Mouse (Mus musculus) MEL-GATA-1-ER (cell line): ENCODE data around the gene Nck2.

Source experiments
- DNase-seq: peaks from one replicate; pipeline ENCODE4 v3.0.0-alpha.2; 2012; ENCODE audit warnings: low read depth; ENCODE audit errors: extremely low read depth

The Nck2 gene

DNA sequence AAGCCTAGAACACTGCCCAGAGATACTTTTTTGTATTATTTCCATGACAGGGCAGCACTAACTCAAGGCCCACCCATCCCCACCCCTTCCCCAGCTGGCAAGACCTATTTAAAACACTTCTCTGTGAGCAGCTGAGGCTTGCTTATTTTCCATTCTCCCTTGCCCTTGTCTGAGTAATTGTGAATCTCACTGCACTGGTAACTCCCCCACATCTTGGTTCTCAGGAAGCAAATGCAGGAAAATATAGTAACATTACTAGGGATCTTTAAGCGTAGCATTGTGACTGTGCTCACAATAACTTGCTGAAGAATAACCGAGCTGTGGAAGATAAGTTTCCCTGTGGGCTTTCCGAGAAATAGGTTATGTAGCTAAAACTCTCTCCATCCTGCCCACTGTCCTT lies 24.6 kb downstream of the Nck2 start:
- DNase-seq: no peak

DNA sequence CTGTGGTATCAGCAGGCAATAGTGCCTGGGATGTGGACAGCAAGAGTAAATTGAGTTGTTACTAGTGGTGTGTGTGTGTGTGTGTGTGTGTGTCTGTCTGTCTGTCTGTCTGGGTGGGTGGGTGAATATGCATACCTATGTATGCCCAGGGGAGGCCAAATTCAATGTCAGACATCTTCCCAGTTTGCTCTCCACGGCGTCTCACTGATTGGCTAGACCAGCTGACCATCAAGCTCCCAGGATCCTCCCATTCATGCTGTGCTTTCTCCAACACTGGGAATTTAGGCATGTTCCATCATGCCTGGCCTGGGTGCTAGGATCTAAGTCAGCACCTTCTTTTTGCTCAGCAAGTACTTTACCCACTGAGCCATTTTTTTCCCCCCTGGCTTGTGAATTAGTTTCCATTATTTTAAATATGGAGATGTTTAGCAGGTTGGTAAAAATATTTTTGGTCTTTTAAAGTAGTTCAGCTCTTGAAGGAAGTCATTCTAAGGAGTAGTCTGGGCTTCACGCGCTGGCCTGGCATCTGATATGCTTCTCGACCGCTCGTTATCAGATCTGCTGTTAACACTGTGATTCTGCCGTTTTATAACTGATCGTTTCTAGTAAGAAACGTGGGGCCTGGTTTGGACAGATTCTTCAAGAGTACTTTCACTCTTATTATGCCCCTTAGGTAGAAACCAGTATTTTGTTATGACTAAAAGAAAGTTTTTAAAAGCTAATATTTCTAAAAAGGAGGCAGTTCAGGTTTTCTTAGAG lies 26.2 kb downstream of the Nck2 start:
- no peak for DNase-seq

DNA sequence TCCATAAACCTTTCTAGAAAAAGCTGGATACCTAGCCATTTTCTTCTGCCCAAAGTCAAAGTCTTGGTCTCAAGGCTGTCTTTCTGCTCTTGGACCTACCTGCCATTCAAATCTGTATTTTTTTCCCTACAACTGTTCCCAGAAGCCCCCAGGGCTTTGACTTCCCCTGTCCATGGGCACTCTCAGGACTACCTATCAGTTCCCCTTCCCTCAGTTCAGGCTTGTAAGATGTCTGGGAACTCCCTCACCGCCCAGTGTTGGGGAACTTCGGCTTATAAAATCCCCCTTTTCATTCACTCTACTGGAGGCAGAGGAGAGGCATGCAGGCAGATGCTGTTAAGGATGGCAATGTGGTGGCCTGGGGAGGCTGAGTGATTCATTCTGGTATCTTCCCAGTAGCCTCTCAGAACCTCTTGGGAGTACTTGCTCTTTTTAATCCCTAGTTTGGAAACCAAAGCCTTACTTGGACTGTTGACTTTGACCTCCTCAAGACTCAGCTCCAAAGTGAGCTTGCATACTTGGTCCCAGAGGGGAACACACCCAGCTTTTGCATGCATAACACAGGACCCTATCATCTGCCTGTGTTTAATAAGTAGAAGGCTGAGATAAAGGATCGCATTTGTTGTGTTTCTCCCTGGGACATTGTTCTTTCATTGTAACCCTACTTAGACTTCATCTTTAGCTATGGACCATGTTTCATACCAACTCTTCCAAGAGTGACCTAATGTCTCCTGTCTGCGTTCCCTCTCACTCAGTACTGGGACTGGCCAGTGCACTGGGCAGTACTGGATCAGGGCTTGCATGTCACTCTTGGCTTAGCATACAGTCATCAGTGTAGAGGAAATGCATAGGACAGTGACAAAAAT lies 27.0 kb downstream of the Nck2 start:
- DNase-seq: no peak

DNA sequence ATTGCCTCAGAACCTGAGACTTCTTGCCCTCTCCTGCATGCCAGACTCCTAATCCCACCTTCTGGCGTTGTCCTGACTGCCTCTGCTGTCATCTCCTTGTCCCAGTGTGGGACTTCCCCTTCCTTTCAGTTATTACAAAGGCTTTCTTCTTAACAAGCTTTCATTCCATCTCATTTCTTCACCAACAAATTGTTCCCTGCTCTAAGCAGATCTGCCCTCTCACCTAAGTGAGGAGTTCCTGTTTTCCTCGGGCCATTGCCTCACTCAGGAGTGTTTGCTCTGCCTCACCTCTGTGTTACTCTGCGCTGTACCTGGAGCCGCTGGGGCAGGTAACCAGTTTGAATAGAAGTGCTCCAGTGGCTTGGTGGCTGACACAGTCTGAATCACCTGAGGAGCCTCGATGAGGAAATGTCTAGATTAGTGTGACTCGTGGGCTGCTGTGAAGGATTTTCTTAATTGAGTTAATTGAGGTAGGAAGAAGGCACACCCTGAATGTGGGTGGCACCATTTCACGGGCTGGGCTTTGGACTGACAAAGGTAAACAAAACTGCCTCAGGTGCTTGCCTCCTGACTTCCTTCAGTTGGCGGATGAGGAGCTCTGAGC lies 27.8 kb downstream of the Nck2 start:
- no peak for DNase-seq

DNA sequence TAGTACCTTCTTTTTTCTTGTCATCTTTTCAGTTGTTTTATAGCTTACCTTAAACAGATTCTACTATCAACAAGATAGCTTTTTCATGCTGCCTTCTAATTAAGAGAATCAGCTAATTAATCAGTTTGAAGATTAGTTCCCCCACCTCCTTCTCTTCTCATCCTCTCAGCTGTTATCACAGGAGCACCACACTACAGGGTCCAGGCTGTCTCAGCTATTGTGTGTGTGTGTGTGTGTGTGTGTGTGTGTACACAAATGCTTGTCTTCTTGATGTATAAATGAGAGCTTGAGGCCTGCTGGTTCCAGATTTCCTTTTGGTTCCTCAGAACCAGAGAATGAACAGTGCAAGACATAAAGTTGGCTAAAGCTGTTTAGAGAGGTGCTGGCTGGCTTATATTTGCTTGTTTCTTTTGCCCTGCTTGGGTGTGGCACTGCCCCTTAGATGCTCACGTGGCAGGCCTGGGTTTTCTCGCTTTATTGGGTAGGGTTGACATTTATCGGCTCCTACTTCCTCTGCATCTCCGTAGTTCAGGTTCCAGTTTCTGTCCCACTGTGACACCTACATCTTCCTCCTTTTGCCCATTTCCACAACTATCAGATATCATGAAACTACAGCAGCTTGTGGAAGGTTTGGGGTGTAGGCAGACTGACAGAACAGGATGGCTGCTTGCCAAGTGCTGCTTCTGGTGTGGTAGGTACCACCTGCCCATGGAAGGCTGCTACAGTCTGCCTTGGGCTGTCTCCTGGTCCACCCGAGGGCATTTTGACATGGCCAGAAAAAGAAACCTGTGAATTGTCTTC lies 29.6 kb downstream of the Nck2 start:
- DNase-seq: peak; percentile 64

DNA sequence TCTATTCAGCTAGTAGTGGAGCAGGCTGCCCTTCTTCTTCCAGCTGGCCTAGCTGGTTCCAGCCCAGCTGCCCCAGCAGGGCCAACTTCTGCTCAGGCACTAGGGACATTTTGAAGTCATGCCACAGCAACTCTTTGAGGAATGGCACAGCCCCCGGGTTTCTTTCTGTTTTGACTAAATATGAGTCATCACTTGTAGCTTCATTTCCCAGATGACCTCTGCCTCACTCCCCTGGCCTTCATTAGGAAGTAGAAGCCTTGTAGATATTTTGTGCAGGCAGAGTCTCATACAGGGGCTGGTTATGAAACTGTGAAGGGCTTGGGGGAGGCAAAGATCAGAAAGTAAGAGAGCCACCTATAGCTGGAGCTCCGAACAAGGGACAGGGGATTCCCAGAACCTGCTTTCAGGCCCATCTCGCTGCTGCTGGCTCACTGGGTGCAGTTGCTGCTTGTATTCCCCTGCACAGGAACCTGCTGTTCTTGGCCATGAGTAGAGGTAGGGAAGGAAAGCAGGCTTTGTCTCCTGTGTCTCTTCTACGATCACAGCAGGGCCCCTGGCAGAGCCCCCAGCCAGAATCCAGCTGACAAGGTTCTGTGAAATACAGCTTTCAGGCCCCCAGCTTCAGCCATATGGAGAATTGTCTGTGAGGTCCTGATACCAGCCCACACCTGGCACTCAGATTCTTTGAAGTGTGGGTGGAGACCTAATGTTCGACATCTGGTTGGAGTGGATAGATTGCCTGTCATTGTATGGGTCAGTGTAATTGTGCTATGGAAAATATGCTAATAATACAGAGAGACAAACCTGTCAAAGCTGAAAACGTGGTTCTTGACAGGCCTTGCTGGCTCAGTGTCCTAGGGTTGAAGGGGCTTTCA lies 30.4 kb downstream of the Nck2 start:
- no peak for DNase-seq

DNA sequence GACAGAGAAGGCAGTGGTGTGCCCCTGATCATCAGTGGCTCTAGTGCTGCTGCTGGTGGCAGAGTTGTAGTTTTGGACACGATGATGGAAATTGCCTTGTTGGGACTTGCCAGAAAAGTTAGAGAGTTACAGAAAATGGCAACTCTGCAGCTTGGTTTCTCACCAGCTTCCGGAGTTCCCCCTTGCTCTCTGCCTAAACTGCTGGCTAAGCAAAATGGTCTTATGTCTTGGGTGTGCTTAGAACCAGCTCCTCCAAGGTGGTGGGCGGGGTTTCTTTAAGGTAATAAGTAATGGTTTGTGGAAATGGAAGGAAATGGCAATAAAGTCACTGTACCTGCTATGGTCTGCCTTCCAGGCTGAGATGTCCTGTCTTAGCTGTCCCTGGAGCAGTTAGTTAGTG lies 33.6 kb downstream of the Nck2 start:
- DNase-seq: no peak

DNA sequence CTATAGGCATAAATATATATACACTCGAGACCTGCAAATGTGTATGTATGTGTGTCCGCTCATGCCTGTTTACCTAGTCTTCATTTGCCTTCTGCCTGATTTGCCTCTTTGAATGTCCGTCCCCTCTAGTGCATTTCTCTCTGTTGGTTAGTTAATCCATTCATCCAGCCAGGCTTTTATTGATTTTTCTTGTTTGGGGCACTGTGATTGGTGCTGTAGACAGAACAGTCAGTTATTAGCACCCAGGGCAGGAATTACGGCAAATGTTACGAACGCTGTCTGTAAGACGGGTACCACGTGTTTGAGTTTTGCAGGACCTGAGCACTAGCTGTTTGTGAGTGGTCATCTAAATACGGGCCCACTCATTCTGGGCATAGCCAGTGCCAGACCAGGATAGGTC lies 40.8 kb downstream of the Nck2 start:
- DNase-seq: no peak

DNA sequence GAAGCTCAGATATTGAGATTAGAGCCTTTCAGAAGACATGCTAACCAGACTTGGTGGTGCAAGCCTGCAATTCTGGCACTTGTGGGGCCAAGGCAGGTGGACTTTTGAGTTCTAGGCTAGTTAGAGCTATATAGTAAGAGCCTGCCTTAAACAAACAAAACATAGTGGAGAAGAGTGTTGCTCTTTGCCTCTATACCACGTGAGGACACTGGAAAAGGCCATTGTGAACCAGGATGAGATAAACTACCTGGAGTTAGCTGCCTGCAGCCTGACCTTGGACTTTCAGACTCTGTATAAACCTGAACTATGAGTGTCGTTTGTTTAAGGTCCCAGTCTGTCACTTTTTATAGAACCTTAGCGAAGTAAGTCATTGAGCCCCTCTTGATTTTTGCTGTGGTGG lies 42.1 kb downstream of the Nck2 start:
- no peak for DNase-seq

DNA sequence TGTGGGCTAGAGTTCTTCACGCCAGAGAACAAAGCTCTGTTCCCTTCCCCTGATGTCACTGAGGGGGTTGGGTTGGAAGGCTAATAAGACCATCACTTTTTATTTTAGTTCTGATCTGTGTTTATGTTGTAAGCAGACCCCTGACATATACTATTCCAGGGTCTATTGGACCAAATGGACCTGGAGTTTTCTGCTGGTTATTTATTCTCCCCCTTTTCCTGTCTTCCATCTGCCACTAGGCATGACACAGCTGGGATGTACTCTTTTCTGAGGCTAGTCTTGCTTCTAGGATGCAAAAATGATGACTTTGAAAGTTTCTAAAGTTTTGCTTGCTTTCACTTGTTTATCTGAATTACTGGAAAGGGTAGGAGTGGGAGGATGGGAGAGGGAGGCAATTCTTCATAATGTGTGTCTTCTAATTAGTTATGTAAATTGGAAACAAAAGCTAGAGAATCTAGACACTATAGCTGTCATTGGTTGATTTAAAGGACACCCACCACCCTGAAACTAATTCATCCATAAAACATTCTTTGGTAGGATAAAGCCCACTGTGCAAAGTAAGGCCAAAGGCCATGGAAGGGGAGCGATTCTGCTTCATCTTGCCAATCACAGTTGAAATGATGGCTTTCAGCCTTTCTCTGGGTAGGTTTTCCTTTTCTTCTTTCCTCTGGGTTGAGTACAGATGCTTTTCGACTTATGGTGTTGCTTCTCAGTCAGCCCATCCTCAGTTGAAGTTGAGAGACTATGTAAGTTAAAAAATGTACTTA lies 42.8 kb downstream of the Nck2 start:
- DNase-seq: no peak

DNA sequence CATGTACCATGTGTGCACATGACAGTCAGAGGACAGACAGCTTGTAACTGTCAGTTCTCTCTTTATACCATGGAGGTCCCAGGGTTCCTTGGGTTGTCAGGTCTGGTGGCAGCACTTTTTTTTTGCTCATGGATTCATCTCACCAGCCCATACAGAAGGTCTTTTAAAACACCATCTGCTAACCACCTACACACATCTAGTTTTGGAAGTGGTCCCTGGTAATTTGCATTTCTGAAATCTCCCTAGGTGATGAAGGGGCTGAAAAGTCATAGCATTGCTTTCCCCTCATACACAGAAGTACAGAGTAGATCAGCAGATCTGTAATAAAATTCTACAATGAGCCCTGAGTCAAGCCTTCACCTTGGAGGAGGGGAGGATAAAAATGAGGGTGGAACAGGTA lies 44.9 kb downstream of the Nck2 start:
- DNase-seq: no peak

DNA sequence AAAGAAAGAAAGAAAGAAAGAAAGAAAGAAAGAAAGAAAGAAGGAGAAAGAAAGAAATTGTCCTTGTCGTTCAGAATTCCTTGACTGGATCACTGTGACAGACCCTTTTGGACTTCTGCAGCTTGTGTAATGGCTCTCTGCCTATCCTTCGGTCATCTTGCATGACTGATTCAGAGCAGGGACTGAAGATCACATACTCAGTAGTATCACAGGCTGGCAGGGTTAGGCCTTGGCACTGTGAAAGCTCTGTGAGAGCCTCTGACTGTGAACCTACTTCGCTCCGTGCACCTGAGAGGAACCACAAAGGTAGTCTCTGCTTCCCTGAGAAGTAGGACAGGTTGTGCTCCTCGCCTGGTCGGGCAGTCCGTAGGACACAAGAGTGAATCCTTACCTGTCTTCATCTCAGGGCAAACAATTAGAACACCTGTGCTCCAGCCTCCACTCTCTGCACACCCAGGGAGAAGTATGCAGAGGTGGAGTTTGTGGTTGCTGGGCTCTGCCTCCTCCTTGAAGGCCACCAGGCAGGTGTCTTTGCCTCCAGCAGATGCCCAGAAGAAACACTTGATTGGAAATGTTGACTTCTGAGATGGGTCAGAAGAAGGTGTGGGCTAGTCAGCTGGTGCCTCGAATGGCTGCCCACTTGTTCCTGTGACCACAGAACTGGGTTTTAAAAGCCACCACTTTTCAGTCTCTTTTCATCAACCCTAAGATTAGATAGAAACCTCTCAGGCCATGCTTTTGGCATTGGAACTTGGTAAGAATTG lies 47.3 kb downstream of the Nck2 start:
- DNase-seq: no peak

DNA sequence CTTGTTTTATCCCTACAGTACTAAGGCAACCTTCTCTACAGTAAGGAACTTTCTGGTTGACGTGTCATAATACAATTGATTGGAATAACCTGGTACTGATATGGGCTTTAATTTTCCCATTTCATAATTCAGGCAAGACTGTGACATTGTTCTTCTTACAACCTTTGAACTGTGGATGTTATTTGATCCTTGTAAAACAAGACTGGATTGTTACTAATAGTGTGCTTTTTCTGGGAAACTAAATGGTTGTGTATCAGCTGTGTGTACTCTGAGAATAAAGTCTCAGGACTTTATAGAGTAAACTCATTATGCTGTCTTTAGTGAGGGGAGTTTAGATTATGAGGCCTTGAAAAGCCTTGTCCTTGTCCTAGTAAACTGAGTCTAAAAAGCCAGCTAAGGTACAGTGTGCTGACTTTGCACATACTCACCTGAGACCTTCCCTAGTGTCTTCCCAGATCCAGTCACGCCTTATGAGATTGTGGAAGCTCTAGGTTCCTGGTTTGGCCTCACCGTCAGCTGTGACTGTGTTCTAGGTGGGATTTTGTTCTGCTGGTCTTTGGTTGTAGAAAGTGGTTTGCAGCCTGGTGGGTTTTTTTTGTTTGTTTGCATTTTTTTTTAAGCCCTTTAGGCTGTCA lies 48.5 kb downstream of the Nck2 start:
- no peak for DNase-seq

DNA sequence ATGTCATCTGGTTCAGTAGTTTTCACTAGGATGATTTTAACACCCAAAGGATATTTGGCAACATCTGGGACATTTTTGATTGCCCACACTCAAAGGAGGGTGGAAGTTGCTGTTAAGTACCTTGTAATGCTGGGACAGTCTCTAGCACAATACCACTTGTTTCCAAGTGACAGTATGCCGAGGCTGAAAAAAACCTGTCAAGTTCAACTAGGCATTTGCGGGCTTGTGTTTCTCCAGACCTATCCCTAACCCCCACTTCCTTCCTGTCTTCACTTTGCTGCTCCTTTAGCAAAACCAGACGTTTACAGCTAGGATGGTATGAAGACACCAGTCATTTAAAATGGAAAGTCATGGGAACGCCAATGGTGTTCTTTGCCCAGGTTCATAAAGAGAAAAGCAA lies 51.7 kb downstream of the Nck2 start:
- DNase-seq: no peak

DNA sequence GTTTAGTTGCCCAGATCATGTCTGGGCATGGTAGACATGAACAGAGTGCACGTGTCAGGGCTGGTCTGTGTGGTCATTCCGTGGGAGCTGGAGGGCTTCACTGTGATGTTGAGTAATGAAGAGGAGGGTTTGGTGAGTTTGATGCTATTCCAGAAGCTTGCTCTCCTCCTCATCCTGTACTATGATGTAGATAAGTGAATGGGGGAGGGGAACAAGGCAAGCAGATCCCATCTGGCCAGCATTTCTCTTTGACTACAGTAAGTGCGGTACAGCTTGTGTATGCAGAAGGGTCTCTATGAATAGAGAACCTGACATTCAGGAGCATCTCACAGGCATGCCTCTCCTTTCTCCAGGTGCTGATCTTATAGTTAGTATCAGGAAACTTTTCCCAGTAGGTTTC lies 52.6 kb downstream of the Nck2 start:
- no peak for DNase-seq

DNA sequence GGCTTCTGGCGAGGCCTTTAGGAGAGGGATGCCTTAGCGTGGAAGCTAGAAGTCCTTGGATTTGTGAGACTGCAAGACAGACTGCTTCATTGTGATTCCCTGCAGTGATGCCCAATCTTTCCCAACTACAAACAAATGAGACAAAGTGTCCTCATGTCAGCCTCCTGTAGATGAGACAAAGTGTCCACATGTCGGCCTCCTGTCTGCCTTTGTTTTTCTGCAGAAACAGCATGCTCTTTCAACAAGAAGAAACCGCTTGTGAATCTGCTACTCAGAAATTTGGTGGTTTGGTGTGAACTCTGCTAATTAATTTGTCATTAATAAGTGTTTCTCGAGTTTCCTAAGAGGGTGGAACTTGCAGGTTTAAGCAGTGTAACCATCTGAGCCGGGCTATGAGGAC lies 53.6 kb downstream of the Nck2 start:
- no peak for DNase-seq

DNA sequence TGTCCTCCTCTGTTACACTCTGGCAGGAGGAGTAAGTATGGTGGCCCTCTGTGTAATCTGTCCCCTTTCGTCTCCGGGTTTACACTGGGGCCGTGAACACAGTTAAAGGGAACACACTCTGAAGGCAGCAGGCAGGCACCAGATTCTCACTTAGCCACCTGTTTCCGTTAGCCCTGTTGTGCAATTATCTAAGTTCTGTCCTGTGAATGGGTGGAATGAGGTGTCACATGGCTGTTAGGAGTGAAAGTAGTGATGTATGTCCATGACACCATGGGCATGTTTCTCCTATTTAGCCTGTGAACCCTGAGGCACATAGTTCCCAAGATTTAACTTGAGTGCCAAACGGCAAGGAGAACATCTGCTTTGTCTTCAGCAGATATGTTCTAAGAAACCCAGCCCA lies 55.7 kb downstream of the Nck2 start:
- no peak for DNase-seq

DNA sequence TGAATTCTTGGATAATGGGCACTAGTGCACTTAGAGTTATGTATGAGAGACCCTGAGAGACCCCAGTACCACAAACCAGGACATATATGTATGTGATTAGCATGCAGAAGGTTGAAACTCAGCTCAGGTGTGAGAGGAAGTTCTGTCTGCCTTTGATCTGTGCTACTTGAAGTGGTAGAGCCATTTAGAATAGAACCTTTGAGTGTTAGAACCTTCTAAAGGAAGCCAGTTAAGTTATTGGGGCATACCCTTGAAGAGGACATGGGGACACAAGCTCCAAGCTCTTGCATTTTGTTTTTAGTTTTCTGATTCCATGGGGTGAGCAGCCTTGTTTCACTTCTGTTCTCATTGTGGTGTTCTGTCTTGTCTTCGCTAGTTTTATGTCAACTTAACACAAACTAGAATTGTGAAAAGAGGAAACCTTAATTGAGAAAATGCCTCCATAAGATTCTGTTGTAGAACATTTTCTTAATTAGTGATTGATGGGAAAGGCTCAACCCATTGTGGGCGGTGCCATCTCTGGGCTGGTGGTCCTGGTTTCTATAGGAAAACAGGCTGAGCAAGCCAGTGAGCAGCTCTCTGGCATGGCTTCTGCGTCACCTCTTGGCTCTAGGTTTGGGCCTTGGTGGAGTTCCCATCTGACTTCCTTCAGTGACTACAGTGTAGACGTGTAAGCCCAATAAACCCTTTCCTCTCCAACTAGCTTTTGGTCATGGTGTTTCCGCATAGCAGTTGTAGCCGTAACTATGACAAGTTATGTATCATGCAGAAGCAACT lies 57.0 kb downstream of the Nck2 start:
- DNase-seq: no peak
